Mouse (Mus musculus): ENCODE measurements around the gene Nrp1. TPM values are rescaled to one million over a fixed set of nuclear protein-coding genes. Genes with fewer than 3 reads are reported as not detected.

Gene Nrp1
- total RNA-seq, 1 experiment from 2014 or later, result 2.1 TPM

DNA sequence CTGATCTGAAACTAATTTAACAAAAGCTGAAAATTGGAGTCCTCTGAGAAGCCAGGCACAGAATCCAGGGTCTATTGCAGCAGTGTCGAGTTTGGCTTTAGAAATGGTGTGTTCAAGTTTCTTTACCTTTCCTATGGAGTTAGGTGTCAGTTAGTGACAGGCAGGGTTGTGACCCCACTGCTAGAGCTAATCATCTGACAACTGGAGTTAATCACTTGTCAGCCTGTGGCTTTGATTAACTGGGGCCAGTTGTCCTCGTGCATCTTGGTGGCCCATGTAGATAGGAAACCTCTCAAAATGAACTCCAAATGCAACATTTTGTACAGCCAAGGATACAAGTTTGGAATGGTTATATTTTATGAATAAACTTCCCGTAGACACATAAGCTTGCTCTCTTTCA, 39.0 kb downstream of the Nrp1 start:
- ATAC-seq (replicated peaks in 1 of 2; ENCODE audit: insufficient read depth in 1 of 2, low FRiP score in 2 of 2, low TSS enrichment in 1 of 2, low read depth in 1 of 2, poor library complexity in 2 of 2, severe bottlenecking in 2 of 2), result no peak

DNA sequence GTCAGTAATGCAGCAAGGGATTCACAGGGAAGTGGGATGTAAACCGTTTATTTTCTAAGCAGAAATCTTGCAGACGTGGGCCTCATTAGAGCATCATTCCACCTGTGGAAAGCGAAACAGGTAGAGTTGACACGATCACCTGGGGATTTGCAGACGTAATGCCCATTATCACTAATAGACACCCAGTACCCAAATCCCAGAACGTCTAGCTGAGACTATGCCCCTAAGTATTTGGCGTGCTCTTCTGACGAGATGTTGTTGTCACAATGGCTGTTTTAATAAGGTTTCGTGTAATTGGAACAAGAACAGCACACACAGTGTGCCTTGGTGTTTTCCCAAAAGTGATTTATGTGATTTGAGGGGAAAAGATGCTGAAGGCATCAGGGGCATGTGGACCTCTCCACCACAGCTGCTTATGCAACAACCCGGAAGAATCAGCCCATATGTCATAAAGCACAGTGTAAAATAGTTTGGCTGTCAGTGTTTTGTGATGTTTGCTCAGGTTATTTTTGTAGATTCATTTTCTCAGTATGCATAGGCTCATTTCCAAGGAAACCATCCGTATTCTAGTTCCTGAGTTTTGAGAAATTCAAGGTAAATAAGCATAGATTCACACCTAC, 40.2 kb downstream of the Nrp1 start:
- ATAC-seq (replicated peaks in 1 of 2; ENCODE audit: insufficient read depth in 1 of 2, low FRiP score in 2 of 2, low TSS enrichment in 1 of 2, low read depth in 1 of 2, poor library complexity in 2 of 2, severe bottlenecking in 2 of 2), result no peak

DNA sequence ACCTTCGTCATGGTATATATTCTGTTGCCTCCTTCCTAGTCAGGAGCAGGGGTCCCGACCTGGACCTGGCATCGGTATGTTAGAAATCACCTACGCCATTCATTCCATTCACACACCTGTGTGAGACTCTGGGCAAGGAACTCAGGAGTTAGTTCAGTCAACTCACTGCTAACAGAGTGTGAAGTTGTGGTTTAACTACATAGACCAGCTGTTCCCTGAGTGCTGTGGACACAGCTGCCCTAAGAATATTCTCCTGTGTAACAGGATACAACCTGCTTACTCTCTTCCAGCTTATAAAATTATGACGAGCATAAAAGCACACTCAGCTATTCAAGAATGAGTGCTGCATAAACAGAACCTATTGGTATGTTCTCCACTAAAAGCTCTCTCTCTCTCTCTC, 41.9 kb downstream of the Nrp1 start:
- no peak for ATAC-seq (replicated peaks in 1 of 2; ENCODE audit: insufficient read depth in 1 of 2, low FRiP score in 2 of 2, low TSS enrichment in 1 of 2, low read depth in 1 of 2, poor library complexity in 2 of 2, severe bottlenecking in 2 of 2)

DNA sequence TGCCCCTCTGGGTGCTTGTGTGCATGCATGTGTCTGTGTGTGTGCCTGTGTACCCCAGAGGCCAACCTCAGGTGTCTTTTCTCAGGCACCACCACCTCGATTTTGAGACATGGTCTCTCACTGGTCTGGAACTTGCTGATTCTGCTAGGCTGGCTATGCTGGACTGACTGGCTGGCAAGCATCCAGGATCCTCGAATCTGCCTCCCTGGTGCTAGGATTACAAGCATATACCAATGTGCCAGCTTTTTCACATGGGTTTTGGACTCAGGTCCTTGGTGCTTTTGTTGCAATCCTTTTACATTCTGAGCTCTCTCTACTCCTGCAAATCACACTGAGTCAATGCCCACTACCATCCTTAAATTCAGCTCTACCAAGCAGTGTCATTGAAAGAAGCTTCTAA, 46.5 kb downstream of the Nrp1 start:
- no peak for ATAC-seq (replicated peaks in 1 of 2; ENCODE audit: insufficient read depth in 1 of 2, low FRiP score in 2 of 2, low TSS enrichment in 1 of 2, low read depth in 1 of 2, poor library complexity in 2 of 2, severe bottlenecking in 2 of 2)

DNA sequence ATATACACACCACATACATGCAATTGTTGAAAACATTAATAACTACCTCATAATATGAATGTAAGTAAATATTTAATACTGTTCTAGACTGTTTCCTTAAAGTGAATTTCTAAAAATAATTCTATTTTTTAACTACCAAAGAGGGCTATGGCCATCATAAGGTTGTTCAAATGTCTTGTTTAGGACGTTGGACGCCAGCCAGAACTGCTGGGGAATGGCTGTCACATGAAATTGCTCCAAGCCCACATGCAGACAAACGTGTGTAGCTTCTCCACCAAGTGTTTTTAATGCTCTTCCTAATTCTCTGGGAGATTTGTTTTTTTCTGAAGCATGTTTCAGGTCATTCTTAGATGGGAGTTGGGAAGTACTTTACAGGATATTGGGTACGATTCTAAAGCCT, 55.0 kb downstream of the Nrp1 start:
- ATAC-seq (replicated peaks in 1 of 2; ENCODE audit: insufficient read depth in 1 of 2, low FRiP score in 2 of 2, low TSS enrichment in 1 of 2, low read depth in 1 of 2, poor library complexity in 2 of 2, severe bottlenecking in 2 of 2), result no peak

DNA sequence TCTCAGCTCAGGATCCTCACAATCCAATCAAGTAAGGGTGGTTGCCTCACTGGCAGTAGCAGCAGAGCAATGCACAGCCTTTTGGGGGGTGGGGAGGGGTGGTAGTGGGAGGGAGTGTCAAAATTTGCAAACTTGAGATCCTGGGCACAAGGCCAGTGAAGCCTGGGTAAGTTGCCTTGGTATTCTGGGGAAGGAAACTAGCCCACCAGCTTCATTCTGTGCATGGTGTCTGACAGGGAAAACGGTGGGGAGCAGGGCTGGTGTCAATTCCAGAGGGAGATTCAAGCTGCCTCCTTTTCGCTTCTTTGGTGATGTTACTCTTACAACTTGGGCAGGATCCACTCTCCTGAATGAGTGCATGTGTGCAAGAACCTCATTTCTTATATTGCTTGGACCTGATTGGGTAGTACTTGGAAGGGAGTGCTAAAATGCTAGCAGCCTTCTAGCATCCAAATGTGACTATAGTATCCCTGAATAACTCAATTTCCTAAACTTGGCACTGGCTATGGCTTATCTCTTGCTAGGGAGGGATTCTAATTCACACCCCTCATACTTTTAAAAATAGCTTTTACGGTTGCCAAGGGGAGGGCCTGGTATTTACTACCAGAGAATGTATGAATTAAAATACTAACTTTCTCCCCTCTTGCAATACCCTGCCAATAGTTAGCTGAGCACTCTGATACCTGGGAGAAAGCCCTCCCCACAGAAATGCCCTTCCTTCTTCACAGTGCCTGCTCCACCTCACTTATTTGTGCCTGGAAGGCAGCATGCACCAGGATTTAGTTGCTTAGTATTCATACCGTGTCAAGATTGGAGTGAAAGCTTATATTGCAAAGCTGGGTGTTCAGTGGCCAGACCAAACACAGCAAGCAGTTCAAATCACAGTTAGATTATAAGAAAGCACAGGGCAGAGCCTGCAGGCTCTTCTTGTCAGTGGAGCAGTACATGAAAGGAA, 57.6 kb downstream of the Nrp1 start:
- no peak for ATAC-seq (replicated peaks in 1 of 2; ENCODE audit: insufficient read depth in 1 of 2, low FRiP score in 2 of 2, low TSS enrichment in 1 of 2, low read depth in 1 of 2, poor library complexity in 2 of 2, severe bottlenecking in 2 of 2)

DNA sequence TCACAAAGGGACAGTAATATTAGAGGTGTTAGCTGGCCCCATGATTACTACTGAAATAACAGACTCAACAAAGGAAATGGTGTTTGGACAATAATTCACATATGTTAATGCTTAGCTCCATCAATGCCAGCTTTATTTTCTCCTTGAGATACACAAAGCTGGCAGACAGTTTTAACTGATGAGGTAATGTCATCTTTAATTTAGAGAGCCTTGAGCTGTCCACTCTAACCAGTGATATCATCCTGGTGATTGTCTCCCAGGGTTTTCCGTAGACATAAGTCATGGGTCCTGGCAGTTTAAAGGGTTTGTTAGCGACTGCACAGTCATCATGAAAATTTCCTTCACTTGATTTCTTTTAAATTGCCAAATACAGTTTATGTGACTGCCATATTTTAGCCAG, 58.5 kb downstream of the Nrp1 start:
- ATAC-seq (replicated peaks in 1 of 2; ENCODE audit: insufficient read depth in 1 of 2, low FRiP score in 2 of 2, low TSS enrichment in 1 of 2, low read depth in 1 of 2, poor library complexity in 2 of 2, severe bottlenecking in 2 of 2), result no peak

DNA sequence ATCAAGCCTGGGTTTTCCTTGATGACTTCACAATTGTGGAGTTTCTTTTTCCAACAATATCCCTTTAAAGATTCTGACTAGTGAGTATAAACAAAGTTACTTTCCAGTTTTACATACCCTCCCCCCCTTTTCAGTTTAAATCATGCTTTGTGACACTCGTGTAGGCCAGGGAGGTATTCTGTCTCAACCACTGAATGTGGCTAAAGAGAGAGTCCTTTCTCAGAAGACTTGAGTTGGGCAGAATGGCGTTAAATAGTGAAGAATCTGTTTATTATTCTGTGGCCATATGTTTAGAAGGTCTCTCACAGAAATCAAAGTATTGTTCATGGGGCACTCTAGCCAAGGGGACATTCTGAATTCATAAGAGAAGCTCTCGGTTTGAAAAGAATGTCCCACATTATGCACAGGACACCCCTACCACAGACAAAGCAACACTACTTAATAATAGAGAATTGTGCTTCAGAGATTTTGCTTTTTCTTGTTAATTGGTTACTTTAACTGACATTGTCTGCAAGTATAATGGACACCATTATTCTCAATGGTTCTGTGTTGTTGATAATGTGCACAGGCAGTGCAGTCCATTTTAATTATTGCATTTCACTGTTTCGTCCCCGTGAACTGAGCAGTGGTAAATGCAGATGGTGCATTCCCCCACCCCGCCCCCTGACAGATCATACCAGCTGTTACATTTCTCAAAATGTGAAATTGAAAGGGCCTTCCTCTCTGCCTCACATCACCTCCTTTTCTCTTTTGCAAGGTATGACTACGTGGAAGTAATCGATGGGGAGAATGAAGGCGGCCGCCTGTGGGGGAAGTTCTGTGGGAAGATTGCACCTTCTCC, 59.8 kb downstream of the Nrp1 start:
- peak in 1 of 2 experiments; percentile 64; a peak in 1 of 4 replicates for ATAC-seq (replicated peaks in 1 of 2; ENCODE audit: insufficient read depth in 1 of 2, low FRiP score in 2 of 2, low TSS enrichment in 1 of 2, low read depth in 1 of 2, poor library complexity in 2 of 2, severe bottlenecking in 2 of 2)

DNA sequence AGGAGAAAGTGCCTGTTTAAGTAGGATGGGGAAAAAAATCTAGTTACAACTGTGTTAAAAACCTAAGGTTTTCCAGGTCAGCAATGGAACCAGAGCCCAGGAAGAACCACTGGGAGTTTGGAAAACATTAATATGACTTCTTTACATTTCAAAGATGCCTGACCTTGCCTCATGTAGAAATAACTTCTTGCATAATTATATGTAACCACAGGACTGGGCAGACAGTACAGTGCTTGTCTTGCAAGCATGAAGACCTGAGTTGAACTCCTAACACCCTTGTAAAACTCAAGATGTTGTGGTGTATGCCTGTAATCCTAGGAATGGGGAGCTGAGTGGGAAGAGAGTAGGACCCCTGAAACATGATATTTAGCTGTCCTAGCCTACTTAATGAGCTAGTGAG, 61.6 kb downstream of the Nrp1 start:
- peak in 1 of 2 experiments; percentile 60; a peak in 1 of 4 replicates for ATAC-seq (replicated peaks in 1 of 2; ENCODE audit: insufficient read depth in 1 of 2, low FRiP score in 2 of 2, low TSS enrichment in 1 of 2, low read depth in 1 of 2, poor library complexity in 2 of 2, severe bottlenecking in 2 of 2)

DNA sequence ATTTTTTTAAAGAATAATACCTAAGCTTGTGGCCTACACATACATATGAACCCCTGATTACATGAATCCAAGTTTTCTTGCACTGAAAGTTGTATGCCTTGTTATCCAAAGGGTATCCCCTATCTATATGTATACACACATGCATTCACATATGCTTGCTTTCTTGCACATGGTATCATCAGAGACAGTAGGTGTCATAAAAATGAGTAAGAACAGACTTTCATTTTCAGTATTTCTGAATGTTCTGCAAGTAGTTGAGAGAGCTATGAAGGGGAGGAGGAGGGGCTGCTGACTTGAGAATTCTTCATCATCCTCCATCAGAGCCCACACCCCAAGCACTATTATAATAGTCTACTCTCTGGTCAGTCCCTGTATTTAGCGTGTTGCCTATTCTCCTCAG, 62.0 kb downstream of the Nrp1 start:
- ATAC-seq (replicated peaks in 1 of 2; ENCODE audit: insufficient read depth in 1 of 2, low FRiP score in 2 of 2, low TSS enrichment in 1 of 2, low read depth in 1 of 2, poor library complexity in 2 of 2, severe bottlenecking in 2 of 2), result no peak

DNA sequence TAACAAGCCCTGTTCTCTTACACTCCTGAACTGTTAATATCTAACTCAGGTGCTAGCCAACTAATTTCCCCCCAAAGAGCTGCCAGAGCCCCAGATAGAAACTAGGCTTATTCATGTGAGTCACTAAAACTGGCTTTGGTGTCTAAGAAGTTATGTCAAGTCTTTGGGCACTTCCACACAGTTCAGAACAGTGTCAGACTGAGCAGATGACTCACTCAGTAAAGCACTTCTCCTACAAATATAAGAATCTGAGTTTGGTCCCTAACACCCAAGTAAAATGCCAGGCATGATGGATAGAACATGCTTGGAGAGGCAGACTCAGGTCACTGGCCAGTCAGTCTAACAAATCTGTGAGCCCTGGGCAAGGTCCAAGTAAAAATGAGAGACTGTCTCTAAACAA, 65.4 kb downstream of the Nrp1 start:
- ATAC-seq (replicated peaks in 1 of 2; ENCODE audit: insufficient read depth in 1 of 2, low FRiP score in 2 of 2, low TSS enrichment in 1 of 2, low read depth in 1 of 2, poor library complexity in 2 of 2, severe bottlenecking in 2 of 2), result no peak

DNA sequence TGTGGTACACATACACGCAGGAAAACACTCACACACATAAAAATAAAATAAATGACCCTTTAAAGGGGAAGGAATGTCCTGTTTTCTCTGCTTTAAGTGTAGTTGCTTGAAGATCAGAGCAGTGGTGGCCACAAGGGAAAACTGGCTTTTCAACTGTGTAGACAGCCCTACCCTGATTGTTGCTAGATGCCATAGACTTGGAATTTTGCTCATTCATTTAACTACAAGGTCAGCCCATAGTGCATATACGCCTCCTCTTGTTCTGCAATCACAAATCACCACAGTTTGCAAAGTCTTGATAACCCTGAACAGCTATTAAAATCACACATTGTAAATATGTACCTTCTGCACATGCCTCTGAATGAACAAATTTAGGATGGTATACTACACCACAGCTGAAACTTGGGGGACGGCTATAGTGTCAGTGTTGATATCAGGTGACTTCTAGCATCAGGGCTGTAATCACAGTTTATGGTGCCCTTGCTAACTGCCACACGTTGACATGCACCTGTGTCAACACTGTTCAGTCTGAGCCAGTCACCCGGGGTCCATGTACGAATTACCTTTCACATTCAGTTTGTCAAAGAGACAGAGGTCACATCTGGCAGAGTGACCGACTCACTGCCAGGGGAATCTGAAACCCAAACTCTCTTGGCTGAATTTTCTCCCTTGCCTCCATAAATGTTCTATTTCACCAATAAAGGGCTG, 66.4 kb downstream of the Nrp1 start:
- no peak for ATAC-seq (replicated peaks in 1 of 2; ENCODE audit: insufficient read depth in 1 of 2, low FRiP score in 2 of 2, low TSS enrichment in 1 of 2, low read depth in 1 of 2, poor library complexity in 2 of 2, severe bottlenecking in 2 of 2)

DNA sequence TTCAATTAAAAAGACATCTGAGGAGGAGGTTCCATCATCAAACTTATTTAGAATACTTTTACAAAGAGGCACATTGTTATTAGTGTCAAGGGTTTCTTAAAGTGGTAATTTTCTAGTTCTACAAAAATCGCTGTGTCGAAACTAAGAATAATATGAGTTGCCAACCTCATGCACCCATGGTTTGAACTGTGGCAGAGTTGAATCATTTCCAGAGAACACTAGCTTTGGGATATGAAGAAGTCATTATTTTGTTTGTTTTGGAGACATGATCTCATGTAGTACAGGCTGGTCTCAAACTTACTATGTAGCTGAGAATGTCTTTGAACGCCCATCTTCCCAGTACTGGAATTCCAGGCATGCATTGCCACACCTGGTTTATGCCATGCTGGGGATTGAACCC, 68.7 kb downstream of the Nrp1 start:
- ATAC-seq (replicated peaks in 1 of 2; ENCODE audit: insufficient read depth in 1 of 2, low FRiP score in 2 of 2, low TSS enrichment in 1 of 2, low read depth in 1 of 2, poor library complexity in 2 of 2, severe bottlenecking in 2 of 2), result no peak

DNA sequence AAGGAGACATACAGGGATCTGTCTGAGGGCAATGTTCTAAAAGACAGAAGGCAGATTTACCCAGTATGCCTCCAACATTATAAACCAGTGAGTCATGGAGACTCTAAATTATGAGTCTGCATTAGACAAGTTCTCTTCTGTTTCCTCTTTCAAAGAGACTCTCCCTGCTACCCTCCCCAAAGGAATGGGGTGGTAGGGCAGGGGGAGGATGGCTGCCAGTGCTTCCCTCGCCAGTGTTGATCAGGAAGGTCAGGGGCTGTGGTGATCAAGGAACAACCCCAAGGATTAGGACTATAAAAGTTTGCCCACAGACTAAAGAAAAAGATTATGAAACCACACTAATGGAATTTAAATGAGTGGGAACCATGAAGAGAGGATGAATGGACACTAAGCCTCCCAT, 70.6 kb downstream of the Nrp1 start:
- ATAC-seq (replicated peaks in 1 of 2; ENCODE audit: insufficient read depth in 1 of 2, low FRiP score in 2 of 2, low TSS enrichment in 1 of 2, low read depth in 1 of 2, poor library complexity in 2 of 2, severe bottlenecking in 2 of 2), result no peak

DNA sequence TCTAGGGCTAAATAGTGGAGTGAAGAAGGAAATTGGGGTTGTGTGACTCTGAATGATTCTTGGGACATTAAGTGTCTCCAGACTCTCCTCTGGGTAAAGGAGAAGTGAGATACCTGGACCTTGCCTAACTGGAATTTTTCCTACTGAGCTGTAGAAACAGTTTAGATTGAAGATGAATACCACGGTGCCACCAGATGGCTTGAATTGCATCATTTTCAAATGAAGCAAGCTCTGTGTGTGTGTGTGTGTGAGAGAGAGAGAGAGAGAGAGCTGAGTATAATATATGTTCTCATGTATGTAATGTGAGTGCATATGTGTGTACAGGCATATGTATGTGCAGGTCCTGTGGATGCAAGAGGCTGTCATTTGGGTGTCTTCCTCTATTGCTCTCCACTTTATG, 72.7 kb downstream of the Nrp1 start:
- ATAC-seq (replicated peaks in 1 of 2; ENCODE audit: insufficient read depth in 1 of 2, low FRiP score in 2 of 2, low TSS enrichment in 1 of 2, low read depth in 1 of 2, poor library complexity in 2 of 2, severe bottlenecking in 2 of 2), result peak in 1 of 2 experiments; percentile 42; a peak in 1 of 4 replicates

DNA sequence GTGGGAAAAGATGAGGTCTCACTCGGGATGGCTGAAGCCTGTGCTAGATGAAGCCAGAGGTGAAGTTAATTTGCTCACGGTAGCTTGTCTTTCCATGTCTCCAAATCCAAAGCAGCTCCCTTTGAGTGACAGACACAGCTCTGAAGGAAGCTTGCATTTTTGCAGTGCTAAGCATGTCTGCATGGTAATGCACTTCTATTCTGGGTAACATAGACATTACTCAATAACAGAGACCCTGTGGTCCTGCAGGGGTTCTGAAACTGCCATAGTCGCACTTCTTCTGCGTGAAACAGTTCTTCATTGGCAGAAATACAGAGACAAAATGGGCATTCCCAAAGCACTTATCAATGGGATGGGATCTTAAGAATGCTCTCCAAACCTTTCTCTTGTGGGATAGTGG, 77.3 kb downstream of the Nrp1 start:
- ATAC-seq (replicated peaks in 1 of 2; ENCODE audit: insufficient read depth in 1 of 2, low FRiP score in 2 of 2, low TSS enrichment in 1 of 2, low read depth in 1 of 2, poor library complexity in 2 of 2, severe bottlenecking in 2 of 2), result no peak

DNA sequence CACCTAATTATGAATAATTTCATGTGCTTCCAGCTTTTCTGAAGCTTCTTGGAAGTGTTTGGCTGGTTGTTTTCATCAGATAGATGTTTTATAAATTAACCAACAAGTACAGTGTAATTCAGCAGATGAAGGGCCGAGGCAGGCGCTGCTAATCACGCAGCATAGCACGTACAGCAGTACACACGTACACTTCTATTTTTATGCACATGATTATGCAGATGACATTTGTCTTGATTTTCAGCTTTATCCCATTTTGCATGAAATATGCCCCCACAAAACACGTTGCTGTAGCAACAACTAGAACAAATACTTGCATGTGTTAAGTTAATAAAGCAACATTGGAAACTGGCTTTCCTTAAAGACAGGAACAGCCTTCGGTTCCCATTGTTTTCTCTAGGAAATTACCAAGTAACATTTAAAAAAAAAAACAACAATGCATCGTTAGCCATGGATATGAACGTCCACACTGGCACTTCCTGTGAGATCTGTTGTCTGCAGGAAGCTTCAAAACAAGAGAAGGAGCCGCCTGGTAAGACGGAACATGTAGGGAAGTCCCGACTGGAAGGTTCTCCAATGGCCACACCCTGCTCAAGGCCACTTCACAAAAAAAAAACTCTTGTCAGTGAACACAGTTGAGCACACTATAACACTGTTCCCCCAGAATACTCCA, 78.9 kb downstream of the Nrp1 start:
- ATAC-seq (replicated peaks in 1 of 2; ENCODE audit: insufficient read depth in 1 of 2, low FRiP score in 2 of 2, low TSS enrichment in 1 of 2, low read depth in 1 of 2, poor library complexity in 2 of 2, severe bottlenecking in 2 of 2), result no peak

Measured in hematopoietic stem cell, adult 5-6 weeks (primary cell).